Mouse (Mus musculus) right cerebral cortex, postnatal 14 days (tissue): ENCODE data around the gene Abcc4.

Source experiments
- DNase-seq: peaks from one replicate; pipeline ENCODE4 v3.0.0; 2022

The Abcc4 gene

DNA sequence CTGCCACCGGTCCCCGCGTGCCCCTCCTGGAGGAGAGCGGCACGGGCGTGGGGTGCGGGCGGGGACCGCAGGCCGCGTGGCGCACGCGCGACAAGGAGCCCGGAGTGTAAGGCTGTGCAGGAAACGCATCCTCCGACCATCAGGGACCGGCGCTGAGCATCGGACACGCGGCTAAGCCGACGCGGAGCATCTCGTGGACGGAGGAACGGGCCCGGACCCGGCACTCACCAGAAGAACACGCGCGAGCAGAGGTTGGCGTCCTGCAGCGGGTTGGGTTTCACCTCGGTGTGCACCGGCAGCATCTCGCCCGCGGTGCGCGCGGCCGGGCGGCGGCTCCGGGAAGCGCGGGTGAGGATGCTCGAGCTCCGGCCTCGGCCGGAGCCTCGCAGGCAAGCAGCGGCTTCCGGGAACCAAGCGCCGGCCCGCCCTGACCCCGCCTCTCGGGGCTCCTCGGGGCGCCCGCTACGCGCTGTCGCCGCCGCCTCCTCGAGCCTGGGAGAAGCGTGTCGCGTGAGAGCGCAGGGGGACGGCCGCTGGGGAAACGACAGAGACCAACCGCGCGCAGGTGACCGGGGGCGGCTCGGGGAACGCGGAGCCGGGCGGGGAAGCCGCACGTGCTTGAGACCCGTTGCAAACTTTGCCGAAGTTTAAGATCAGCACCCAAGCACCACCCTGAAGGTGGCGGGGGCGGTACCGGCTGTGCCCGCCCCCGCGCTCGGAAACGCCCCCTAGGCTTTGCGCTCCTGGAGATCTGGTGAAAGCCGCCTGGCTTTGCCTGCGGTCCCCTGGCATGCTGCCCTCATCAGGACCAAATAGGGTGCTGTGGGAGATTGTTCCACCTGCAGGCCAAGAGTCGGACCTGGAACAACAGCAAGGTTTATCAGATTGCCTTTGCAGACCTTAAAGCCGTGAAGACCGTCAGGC, at the start of gene Abcc4:
Gene Abcc4 (minus strand): TSS at position 412 of the 924 bp plus-strand sequence.
- peak; percentile 65 for DNase-seq

DNA sequence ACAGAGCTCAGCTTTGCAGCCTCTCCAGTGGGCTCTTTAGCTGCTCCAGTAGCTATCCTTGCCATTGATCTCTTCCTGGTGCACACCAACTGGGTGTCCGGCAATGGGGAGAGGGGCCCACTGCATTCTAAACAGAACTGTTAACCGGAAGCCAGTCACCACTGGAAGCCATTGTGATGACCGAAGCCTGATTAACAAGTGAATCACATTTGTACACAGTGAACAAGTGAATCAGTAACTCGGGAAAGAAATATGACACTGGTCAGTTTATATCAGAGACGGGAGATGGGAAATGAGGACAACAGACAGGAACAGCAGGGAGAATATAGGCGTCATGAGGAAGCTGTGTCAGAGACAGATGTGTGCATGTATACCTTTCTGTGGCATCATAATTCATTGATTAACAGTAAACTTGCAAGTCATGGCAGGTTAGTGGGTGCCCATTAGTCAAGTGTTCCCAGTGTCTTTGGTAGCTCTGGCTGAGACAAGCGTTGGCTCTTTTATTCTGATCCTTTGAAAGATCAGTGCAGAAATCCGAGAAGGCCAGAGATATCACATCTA, 45.3 kb upstream of the Abcc4 start:
- DNase-seq = no peak

DNA sequence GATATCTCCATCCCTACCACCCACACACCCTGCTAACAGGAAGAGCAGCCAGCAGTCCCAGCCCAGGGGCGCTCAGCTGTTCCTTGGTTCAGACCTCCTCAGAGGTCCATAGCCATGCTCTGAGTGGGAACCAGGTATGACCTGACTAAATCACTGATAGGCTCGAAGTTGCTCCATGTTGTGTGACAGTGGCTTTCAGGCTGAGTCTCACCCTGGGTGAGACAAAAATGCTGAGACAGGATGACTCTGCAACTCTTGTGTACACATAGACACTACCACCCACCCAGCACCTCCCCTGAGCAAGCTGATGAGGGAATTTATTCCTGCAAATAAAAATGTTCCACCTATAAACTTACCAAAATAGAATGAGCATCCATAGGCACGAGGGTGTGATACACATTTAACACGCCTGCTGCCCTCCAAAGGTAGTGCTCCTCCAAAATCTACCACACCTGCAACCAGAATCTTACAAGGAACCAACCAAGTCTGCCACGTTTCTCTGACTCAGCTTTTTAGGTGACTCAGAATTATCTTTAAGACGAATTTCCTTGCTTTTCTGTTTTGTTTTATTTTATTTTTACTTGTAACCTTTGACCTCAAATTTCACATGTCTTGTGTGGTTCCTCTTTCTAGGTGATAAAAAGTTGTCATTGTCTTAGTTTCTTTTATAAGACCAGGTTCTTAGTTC, 44.6 kb upstream of the Abcc4 start:
- DNase-seq = no peak

DNA sequence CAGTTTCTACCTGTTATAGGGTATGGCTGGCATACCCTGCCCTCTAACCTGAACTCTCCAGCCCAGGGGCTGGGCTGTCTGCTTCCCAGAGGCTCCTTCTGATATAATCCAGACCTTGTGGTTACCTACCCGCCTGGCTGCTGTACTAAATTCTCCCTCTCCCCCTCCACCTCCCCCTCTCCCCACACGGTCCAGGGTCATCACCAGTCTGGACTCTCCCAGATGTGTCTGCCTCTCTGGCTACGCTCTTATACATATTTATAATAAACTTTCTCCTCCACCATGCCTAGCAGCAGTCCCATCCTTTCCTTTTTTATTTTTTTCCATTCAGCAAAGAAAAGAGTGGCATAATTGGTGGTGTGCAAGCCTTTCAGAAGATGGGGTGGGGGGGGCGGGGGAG, 43.7 kb upstream of the Abcc4 start:
- no peak for DNase-seq

DNA sequence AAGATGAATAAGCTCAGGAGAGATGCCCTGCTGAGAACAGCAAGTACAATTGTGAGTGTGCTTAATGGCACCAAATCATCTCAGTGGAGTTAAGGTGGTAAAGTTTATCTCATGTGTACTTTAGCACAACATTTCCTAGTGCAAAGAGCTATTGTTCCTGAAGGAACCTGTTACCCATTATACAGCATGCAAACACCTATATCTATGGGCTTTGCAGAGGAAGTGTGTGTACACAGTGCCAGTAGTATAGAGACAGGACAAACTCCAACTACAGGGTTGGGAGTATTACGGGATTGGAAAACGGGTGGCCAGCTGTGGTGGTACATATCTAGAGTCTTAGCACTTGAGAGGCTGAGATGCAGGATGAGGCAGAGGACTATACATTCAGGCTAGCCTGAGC, 43.0 kb upstream of the Abcc4 start:
- no peak for DNase-seq

DNA sequence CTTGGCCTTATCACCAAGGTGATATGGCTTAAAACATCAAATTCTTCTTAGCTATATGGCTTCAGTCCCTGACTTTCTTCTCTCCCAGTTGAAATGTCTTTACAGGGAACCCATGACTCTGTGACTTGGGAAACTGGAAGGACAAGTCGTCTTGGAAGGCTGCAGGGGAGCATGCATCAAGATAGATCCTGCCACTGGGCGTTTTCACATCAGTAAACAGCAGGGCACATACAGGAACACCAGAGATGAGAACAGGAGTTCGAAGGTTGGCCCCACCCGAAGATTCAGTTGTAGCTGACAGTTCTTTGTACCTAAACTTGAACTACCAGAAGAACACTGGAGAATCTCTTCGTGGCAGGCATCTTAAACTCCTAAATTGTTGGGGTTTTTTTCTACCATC, 36.8 kb upstream of the Abcc4 start:
- DNase-seq = no peak

DNA sequence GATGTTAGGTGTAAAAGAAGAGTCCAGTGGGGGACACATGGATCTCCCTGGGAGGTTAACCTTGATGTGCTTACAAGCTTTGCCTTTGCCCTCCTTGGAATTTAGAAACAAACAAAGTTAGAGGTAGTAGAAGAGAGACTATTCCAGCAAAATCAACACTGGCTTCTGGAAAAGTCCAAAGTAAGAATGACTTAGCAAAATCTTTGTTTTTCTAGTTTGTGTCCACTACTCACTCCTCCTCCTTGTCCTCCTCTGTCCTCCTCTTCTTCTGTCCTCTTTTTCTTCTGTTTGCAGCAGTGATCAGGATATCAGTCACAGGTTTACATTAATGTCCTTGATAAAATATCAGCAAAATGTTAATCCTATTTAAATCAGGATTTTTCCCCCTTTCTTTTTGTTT, 35.8 kb upstream of the Abcc4 start:
- DNase-seq = no peak

DNA sequence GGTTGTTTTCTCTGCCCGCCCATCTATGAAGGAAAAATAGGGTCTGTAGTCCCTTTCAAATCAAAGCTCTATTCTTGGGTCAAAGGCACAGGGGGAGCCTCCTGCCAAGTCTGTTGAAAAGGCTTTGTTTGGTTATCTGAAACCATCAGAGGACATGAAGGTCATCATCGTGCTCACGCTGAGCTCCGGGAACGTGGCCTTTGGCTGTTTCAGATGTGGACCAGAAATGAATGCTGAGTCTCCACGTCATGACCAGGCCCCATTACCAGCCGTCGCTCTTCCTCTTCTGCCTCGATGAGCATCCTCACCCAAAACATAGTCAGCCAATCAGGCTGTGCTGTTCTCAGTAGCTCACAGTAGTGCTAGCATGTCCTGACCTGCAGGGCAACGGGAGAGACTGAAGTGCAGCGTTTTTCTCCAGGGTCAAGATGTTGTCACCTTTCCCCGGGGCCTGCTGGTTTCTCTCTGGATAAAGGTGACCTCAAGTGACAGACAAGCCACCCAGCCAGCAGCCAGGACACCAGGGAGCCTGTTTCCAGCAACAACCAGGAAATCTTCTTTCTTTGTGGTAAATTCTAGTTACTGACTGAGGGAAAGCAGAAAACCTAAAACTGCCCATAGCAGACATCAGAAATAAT, 31.4 kb upstream of the Abcc4 start:
- no peak for DNase-seq

DNA sequence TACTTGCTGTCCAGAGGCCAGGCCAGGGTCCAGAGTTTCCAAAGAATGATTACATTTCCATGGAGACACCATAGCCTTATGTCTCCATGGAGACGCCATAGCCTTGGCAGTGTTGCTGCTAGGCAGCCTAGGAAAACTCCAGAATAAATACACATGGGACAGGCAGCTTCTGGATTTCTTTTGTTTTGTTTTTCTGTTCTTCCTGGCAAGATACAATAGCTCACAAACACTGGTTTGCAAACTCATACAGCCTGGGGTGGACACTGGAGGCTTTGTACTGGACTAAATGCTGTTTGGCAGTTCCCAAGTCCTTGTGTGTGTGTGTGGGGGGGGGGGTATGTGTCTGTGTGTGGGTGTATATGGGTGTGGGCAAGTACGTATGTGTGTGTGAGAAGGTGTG, 29.1 kb upstream of the Abcc4 start:
- DNase-seq = no peak

DNA sequence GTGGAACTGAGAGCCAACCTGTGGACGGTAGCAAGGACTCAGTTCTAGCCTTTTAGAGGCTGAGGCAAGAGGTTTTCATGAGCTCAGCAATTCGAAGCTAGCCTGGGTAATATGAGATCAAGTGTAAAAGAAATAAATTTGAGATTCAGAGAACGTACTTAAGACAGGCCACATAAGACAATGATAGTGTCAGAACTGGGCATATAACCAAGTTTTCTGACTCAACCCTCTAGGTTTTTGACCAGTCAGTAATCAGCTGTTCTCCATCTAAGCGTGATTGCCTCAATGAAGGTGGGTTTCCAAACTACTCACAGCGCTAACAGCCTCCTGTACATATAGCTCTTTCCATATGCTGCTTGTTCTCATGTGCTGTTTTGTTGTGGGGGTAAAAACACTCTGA, 27.1 kb upstream of the Abcc4 start:
- no peak for DNase-seq

DNA sequence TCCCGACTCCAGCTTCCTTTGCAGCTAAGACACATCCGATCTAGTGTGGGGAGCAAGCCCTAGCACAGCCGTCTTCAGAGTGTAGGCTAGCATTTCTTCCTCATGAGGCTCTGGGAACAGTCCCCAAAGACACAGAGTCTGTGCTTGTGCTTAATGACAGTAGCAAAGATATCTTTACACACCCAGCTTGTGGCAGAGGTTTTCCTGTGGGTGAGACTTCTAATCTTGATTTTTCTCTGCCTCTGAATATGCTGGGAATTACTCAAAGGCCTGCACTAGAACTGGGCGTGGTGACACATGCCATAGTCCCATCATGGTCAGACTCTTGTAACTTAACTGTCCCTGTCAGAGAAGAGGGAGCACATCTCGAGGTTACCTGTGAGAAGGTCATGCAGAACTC, 24.6 kb upstream of the Abcc4 start:
- no peak for DNase-seq

DNA sequence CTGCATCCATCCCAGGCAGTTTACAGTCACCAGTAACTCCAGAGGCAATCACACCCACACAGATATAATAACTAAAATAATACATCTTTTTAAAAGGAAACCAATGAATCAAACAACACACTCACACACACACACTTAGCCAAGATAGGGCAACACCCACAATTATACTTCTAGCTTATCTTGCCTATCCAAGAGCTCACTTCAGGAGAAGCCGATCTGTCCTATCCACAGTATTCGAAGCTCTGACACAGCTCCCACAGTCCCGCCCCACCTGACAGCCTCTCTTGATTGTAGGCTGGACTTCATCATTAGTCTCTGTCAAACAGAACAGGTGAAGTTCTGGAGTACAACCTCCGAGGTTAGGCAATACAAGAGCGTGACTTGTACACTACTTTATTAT, 19.4 kb upstream of the Abcc4 start:
- no peak for DNase-seq

DNA sequence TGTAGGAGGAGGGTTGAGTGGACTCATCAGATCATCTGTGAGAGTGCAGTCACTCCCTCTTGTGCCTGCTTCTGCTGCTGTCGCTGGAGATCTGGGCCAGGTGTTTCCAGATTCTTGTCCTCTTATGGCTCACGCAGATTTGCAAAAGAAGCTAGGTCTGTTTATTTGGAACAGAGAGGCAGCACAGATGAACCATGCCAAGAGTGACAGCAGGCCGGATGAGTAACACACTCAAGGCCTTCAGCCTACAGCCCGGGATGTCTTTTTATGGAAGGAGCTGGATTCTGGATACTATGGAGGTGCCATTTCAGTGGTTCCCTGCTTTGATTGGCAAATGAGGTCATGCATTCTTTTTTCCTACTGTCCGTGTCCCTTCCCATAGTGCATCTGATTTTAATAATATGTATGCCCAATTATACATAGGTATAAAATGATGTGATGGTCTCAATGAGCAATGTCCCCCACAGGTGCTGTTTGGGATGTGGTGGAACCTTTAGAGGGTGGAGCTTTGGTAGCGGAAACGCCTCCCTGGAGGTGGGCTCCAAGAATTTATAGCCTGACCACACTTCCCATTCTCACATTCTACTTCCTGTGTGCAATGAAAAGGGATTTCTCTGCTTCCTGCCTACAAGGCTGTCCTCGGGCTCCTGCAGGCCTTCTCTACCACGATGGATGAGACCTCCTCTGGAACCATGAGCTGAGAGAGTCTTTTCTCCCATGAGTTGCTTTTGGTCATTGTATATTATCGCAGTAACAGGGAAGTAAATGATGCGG, 18.1 kb upstream of the Abcc4 start:
- DNase-seq = no peak

DNA sequence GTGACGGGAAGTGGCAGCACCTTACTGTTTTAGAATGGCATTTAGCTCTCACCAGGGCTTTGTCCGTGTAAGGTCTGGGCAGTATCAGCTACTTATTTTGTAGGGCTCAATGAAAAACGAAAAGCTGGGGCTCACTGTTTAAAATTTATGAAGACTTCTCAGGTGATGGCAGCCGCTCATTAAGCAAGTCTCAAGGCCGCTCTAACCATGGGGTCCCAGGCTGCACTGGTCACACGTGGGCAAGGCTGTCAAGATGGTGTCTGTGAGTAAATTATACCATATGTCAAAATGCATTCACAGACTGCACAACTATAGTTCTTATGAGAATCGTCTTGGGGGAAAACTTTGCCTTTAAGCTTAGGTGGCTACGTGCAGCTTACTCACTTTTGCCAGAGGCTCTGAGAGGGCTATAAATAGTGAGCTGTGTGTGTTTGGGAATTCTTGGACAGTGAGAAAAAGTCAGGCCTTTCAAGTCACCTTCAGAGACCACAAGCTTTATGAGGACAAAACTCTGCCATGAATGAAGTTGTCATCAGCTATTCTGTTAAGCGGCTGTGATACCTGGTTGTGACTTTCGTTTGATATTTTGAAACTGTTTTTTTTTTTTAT, 13.7 kb upstream of the Abcc4 start:
- no peak for DNase-seq

DNA sequence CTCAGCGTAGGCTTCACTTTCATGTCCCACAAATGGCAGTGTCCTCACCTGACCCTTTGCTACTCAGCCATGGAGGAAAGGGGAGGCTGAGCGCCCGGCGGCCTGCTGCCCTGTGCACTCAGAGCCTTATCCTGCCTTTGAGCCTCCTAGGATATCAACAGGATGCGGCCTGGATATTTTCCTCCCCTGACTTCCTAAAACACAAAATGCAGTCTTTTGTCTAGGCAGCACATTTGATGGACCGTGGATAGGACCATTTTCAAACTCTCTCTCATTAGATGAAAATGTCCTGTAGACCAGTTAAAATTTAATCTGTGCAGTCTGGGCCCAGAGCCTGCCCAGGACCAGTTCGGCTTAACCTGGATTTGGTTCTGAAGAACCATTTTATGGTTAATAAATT, 12.6 kb upstream of the Abcc4 start:
- DNase-seq = no peak

DNA sequence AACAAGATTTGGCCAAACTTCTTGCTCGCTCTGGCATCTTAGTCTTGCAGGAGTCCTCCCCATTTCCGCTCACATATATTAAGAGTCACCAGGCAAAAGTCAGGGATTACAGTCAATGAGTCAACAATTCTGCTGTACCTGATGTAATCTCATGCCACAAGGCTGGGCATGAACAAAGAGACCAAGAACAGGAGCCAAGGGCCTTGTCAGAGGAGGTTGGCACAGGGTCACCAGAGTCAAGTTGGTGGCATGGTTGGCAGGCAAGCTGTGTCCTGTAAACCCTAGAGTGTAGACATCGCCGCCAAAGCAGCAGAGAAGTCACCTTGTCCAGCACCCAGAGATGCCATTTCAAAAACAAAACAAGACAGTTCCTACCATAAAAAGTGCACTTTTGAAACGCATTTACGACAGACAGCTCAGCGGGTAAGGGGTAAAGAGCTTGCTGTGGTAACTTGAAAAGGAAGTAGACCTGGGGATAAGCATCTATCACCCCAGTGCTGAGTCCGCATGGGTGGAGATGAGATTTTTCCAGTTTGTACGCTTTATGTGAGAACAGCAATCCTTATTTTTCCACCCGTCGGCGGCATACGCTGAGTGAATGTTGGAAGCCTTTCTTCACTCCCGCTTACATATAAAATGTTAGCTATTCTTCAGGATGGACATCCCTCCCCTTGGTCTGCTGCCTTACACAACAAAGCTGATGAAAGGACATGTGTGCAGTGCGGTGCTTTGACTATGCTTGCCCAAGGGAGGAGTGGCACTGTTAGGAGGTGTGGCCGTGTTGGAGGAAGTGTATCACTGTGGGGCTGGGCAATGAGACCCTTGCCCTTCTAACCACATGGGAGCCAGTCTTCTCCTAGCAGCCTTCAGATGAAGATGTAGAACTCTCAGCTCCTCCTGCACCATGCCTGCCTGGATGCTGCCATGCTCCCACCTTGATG, 10.6 kb upstream of the Abcc4 start:
- no peak for DNase-seq

DNA sequence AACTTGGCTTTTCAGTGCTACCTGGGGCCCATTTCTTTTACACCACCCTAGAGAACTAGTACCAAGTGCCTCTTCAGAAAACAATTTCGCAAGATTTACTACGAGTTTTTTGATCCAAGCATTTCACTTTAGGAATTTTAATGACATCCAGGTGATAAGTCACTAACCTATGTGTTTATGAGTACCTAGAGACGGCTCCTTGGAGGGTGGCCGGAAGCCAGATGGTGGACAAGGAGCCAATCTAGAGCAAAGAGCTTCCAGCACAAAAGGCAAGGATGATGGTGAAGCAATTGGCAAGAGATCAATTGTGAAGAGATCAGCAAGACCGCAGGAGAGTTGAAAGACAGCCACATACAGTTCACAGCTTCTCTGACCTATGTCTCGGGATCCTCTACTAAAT, 8.7 kb upstream of the Abcc4 start:
- no peak for DNase-seq

DNA sequence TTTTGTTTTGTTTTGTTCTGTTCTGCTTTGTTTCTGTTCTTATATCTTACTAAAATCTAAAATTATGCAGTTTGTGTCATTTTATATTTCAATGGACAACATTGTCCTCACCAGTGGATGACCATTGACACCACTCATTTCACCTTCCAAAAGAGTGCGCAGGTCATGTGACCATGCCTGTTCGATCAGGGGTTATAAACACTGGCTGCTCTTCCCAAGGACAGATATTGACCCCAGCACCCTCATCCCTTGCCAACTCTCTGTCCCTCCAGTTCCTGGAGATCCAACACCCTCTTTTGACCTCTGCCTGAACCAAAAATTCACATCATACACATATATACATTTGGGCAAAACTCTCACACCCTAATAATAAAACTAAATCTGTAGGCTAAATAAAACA, 8.3 kb upstream of the Abcc4 start:
- DNase-seq = no peak

DNA sequence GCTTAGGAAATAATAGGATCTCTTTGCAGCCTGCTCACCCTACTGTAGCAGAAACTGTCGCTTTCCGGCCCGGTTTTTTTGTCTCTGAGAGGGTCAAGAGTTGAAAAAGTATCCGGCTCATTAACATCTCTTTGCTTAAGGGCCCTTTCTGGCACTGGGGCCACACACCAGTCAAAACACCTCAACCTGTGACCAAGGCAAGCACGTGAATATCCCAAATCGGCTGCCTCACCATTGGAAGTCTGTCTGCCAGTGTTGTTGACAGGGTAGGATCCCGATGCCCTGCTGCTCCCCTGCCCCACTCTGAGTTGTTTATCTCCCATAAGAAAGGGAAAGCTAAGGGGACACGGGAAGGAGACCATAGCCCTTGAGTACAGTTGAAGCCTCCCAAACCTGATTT, 7.8 kb upstream of the Abcc4 start:
- no peak for DNase-seq

DNA sequence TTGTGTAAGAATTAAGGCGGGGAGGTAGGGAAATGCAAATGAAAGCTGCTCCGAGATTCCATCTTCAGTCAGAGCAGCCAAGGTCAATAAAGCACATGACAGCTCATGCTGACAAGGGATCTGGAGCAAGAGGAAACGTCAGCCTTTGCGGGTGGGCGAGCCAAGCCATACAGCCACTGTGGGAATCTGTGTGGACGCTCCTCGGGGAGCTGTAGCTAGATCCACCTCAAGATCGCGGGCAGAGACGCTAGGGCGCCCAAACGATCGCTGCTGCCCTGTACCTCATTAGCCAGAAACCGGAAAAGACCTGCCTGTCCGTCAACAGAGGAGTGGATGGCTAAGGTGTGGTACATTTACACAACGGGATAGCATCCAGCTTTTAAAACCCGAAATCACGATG, 7.4 kb upstream of the Abcc4 start:
- DNase-seq = no peak

DNA sequence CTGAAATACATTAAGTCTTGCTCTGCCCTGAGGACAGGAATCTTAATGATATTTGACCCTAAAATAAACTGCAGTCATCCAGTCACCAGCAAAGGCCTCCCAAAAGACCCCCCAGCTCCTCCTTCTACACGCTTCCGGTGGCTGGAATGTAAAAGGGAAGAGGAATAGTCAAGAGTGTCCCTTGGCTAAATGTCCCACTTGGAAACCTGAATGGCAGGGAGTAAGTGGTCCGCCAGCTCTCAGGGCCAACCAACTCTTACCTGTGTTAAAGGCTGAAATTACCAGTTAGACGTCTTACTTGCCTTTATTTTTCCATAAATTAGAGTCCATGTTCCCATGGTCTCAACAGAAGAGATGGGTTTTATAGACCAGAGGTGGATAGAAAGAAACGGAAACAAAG, 6.9 kb upstream of the Abcc4 start:
- no peak for DNase-seq
